Mouse (Mus musculus): ENCODE data around the gene Ldoc1. TPM values are rescaled to one million over a fixed set of nuclear protein-coding genes. Genes with fewer than 3 reads are reported as not detected.

Gene Ldoc1
- total RNA-seq (2021), result not detected
- long read RNA-seq, experiment 1, result 0 reads
- long read RNA-seq, experiment 2, result 0 reads

- no peak for DNase-seq
Observed at GRCm38 (mm10) chrX:61709302-61710033, at the start of gene Ldoc1. TSS of gene Ldoc1 (plus strand) at chrX:61709497.

GRCm38 (mm10) chrX:61710131-61710530, 834 bp downstream of the Ldoc1 start:
- DNase-seq, result no peak

DNA sequence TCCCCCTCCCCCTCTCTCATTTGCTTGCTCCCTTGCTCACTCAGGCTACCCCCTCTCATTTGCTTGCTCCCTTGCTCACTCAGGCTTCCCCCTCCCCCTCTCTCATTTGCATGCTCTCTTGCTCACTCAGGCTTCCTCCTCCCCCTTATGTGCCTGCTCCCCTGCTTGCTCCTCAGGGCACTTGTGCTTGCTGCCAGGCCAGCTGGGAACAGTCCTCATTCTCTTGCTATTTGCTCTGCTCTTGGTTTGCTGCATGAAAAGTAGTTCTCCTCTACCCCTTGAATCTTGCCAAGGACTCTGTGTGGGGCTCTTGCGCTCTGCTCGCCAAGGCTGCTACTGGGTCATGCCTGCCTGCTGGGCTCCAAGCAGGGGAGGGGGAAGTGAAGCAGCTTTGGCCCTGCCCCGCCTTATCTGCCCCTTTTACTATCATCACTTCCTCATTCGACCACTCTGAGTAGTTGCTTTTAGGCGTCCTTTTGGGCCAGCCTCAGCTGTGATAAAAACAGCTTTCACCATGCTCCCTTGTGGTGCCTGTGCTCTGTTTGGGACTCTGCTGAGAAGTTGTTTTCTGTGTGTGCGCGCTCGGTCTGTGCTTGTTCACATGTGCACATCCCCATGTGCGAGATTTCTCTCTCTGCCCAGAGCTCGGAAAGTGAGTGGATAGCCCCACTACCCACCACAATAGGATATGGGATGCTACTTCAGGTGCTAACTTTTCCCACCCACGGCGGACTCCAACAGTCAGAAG, 13.2 kb downstream of the Ldoc1 start:
- no peak for DNase-seq

- DNase-seq, result no peak
Observed at GRCm38 (mm10) chrX:61723029-61723980, 14.0 kb downstream of the Ldoc1 start.

- no peak for DNase-seq
Observed at GRCm38 (mm10) chrX:61727516-61728310, 18.4 kb downstream of the Ldoc1 start.
